Mouse (Mus musculus) C2C12 (cell line): Measurements from ENCODE around the gene Herc1. TPM values are rescaled to one million over a fixed set of nuclear protein-coding genes. Genes with fewer than 3 reads are reported as not detected.

Experiments
- H3K27me3 ChIP-seq: one replicate; pipeline ENCODE4 v1.6.1; 2011; ENCODE audit not compliant: control insufficient read depth, insufficient read depth, insufficient read length
- H3K36me3 ChIP-seq: one replicate; pipeline ENCODE4 v1.6.1; 2011; ENCODE audit not compliant: control insufficient read depth, insufficient read depth
- H3K4me3 ChIP-seq: one replicate; pipeline ENCODE4 v1.5.1; 2011; ENCODE audit warnings: mild to moderate bottlenecking, control low read depth; ENCODE audit not compliant: poor library complexity, insufficient read depth, severe bottlenecking
- H3K79me2 ChIP-seq: one replicate; pipeline ENCODE4 v1.6.1; 2011; ENCODE audit not compliant: control insufficient read depth, insufficient read depth
- H3K79me3 ChIP-seq: one replicate; pipeline ENCODE4 v1.6.1; 2011; ENCODE audit warnings: low read depth, control low read depth
- H3ac ChIP-seq: one replicate; pipeline ENCODE3; 2011; ENCODE audit warnings: low read depth; ENCODE audit not compliant: control insufficient read depth, insufficient read length
- CEBPB ChIP-seq: IDR thresholded peaks from one replicate; pipeline ENCODE4 v1.6.1; 2011; ENCODE audit warnings: low read depth, mild to moderate bottlenecking, control low read depth, moderate library complexity
- CTCF ChIP-seq: IDR thresholded peaks from one replicate; pipeline ENCODE4 v1.5.1; 2011; ENCODE audit not compliant: control insufficient read depth, insufficient read depth, insufficient read length
- FOSL1 ChIP-seq: IDR thresholded peaks from one replicate; pipeline ENCODE4 v1.8.0; 2011; ENCODE audit warnings: mild to moderate bottlenecking, low read length; ENCODE audit not compliant: poor library complexity, insufficient read depth, severe bottlenecking
- MAX ChIP-seq: IDR thresholded peaks from one replicate; pipeline ENCODE4 v1.6.1; 2011; ENCODE audit warnings: mild to moderate bottlenecking, control low read depth
- MYOD1 ChIP-seq: IDR thresholded peaks from one replicate; pipeline ENCODE4 v1.6.1; 2011; ENCODE audit warnings: low read depth; ENCODE audit not compliant: control insufficient read depth, insufficient read length
- MYOG ChIP-seq: IDR thresholded peaks from one replicate; pipeline ENCODE4 v1.6.1; 2011; ENCODE audit not compliant: control insufficient read depth, insufficient read length; ENCODE audit errors: extremely low read depth
- USF1 ChIP-seq: IDR thresholded peaks from one replicate; pipeline ENCODE4 v1.6.1; 2011; ENCODE audit warnings: low read depth, mild to moderate bottlenecking, control low read depth, moderate library complexity
- polyA plus RNA-seq: library from polyadenylated mRNA; unstranded; fragments of >200 nt; fragmentation: generic; extraction: Trizol; gene quantifications from one replicate; pipeline ENCODE4 v1.2.1, GENCODE M21; 2012; ENCODE audit warnings: missing spikeins

The Herc1 gene
- polyA plus RNA-seq, 1 experiment = 7.8 TPM

- H3K36me3 ChIP-seq = no peaks in the 10 kb centered on the region
- no peak for TF ChIP-seq CEBPB
- no peak for TF ChIP-seq CTCF
- TF ChIP-seq FOSL1 = no peak
- no peak for TF ChIP-seq MYOG
- no peak for TF ChIP-seq MYOD1
- no peak for TF ChIP-seq USF1
- TF ChIP-seq MAX = no peak
- H3ac ChIP-seq = no peak overlapping the region
- peaks cover 72% of the 10 kb centered on the region for H3K79me2 ChIP-seq
- no peaks in the 10 kb centered on the region for H3K27me3 ChIP-seq
- no peak overlapping the region for H3K4me3 ChIP-seq
- peaks cover 53% of the 10 kb centered on the region for H3K79me3 ChIP-seq
These were observed 2.5 kb downstream of the Herc1 start for GRCm38 (mm10) chr9:66352704-66353103.

DNA sequence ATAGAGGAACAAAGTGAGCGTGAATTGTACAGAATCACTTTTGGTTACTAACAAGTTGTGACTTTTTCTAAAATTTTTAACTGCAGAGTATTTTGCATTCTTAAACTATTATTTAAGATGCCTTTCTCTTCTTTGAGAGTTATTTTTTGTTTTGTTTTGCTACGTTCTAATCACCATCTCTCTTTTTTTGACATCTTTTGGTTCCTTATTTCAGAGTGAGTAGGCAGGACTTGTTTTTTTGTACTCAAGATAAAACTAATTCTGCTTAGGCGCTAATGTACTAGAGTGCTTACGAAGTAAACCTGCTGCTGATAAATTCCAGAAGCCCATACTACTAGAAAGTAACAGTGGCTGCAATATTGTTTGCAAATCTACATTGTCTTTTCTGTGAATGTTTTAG lies 8.9 kb downstream of the Herc1 start:
- Histone ChIP-seq H3K27me3 (no peaks in the 10 kb centered on the region), H3ac (no peak overlapping the region), H3K4me3 (no peak overlapping the region), H3K36me3 (no peaks in the 10 kb centered on the region), H3K79me3 (peaks cover 58% of the 10 kb centered on the region), H3K79me2 (peaks cover 98% of the 10 kb centered on the region)
- TF ChIP-seq USF1 (no peak), MAX (no peak), CTCF (no peak), MYOG (no peak), CEBPB (no peak)

DNA sequence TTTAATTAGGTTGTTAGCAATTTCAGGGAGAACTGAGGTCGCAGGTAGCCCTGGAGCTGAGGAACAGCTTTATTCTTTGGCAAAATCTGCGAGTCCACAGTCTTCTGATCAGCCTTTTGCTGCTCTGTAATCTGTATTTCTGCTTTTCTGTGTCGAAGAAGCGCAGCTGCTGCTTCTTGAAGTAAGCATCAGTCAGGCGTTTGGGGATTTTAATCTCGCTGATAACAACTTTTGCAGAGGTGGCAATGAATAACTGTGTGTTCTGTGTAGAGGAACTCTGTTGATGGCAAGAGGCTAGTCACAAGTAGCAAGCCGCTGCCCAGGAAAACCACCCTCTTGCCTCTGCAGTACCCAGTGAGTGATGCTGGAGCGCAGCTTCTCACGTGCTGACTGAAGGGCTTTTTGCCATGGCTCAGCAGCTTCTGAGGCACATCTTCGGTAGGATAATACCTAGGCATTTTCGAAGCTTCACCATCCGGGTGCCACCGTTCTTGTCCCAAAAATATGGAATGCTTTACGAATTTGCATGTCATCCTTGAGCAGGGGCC lies 10.0 kb downstream of the Herc1 start:
- peaks cover 57% of the 10 kb centered on the region for H3K79me3 ChIP-seq
- H3K27me3 ChIP-seq = no peaks in the 10 kb centered on the region
- H3ac ChIP-seq = no peak overlapping the region
- no peak for TF ChIP-seq CEBPB
- no peak for TF ChIP-seq MYOD1
- no peak for TF ChIP-seq FOSL1
- no peak for TF ChIP-seq MYOG
- TF ChIP-seq USF1 = no peak
- TF ChIP-seq MAX = no peak
- TF ChIP-seq CTCF = no peak
- no peak overlapping the region for H3K4me3 ChIP-seq
- no peaks in the 10 kb centered on the region for H3K36me3 ChIP-seq
- peaks cover 97% of the 10 kb centered on the region for H3K79me2 ChIP-seq

- Histone ChIP-seq H3K79me2 (peaks cover 84% of the 10 kb centered on the region), H3K4me3 (no peak overlapping the region), H3K27me3 (no peaks in the 10 kb centered on the region), H3K36me3 (peaks cover 17% of the 10 kb centered on the region), H3K79me3 (peaks cover 52% of the 10 kb centered on the region), H3ac (no peak overlapping the region)
- TF ChIP-seq MYOG (no peak), CEBPB (no peak), USF1 (no peak), MYOD1 (no peak), FOSL1 (no peak), MAX (no peak), CTCF (no peak)
These were observed 18.7 kb downstream of the Herc1 start for GRCm38 (mm10) chr9:66368890-66369433.

DNA sequence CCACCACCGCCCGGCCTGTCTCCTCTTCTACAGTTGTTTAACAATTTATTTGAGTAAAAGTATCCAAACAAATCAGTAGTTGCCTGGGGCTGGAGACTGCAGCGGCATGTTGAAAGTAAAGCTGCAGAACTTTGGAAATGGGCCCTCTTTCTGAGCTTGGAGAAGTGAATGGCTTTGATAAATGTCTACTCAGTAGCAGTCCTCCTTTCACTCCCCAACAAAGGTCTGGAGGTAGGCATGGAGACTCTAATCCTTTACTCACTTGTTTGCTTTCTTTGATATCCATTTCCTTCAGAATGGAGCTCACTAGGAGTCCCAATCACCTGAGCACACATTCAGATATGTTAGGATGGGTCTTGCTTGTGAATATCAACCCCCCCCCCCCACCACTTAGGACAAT lies 20.1 kb downstream of the Herc1 start:
- H3K79me2 ChIP-seq = peaks cover 72% of the 10 kb centered on the region
- TF ChIP-seq MYOG (no peak), MYOD1 (no peak), USF1 (no peak), MAX (no peak), CEBPB (no peak), CTCF (no peak), FOSL1 (no peak)
- peaks cover 20% of the 10 kb centered on the region for H3K36me3 ChIP-seq
- peaks cover 44% of the 10 kb centered on the region for H3K79me3 ChIP-seq
- H3K27me3 ChIP-seq = no peaks in the 10 kb centered on the region
- H3K4me3 ChIP-seq = no peak overlapping the region
- no peak overlapping the region for H3ac ChIP-seq

DNA sequence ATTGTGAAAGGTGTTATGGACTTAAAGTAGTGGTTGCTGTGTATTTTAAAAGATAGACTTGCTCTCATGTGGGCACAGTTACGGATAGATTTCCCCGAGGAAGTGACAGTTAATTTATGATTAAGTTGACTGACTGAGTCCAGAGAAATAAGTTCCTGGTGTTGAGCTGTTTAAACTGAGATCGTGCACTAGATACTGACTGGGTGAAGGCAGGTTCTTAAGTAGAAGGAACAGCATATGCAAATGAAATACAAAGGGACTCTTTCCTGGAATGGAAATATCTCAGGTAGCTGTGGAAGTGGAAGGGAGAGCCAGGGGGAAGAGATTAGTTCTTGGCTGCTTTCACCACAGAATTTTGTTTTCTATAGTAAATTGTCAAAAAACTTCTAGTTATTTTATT lies 20.6 kb downstream of the Herc1 start:
- Histone ChIP-seq H3K79me3 (peaks cover 42% of the 10 kb centered on the region), H3K36me3 (peaks cover 20% of the 10 kb centered on the region), H3K27me3 (no peaks in the 10 kb centered on the region), H3K79me2 (peaks cover 67% of the 10 kb centered on the region), H3K4me3 (no peak overlapping the region), H3ac (no peak overlapping the region)
- TF ChIP-seq MYOG = no peak
- TF ChIP-seq CEBPB = no peak
- no peak for TF ChIP-seq MAX
- no peak for TF ChIP-seq USF1
